Mouse (Mus musculus) liver, postnatal 0 days (tissue): ENCODE measurements around the gene Cdrt4.

Experiments used
- CTCF ChIP-seq: sonication (generic); IDR thresholded peaks from 2 replicates; pipeline ENCODE4 v1.5.1; 2016; ENCODE audit warnings: antibody characterized with exemption, low read depth
- EP300 ChIP-seq: IDR thresholded peaks from 2 replicates; pipeline ENCODE4 v1.6.1; 2016; ENCODE audit warnings: antibody characterized with exemption, low read depth, mild to moderate bottlenecking

DNA sequence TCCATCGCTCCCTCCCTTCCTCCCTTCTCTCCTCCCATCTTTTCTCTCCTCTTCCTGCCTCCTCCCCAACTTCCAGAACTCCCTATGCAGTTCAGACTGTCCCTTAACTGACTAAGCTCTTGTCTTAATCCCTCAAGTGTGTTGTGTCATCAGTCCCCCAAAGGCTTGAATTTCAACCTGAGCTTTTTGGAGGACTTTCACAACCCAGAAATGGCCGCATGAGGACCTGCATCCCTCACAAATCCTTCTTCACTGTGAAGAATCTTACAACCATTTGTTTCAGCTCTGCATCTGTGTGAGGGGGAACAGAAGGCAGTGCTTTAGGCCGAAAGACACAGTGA, 15.4 kb downstream of the Cdrt4 start:
- TF ChIP-seq EP300 (no peak), CTCF (no peak)
